In the genomic region with DNA sequence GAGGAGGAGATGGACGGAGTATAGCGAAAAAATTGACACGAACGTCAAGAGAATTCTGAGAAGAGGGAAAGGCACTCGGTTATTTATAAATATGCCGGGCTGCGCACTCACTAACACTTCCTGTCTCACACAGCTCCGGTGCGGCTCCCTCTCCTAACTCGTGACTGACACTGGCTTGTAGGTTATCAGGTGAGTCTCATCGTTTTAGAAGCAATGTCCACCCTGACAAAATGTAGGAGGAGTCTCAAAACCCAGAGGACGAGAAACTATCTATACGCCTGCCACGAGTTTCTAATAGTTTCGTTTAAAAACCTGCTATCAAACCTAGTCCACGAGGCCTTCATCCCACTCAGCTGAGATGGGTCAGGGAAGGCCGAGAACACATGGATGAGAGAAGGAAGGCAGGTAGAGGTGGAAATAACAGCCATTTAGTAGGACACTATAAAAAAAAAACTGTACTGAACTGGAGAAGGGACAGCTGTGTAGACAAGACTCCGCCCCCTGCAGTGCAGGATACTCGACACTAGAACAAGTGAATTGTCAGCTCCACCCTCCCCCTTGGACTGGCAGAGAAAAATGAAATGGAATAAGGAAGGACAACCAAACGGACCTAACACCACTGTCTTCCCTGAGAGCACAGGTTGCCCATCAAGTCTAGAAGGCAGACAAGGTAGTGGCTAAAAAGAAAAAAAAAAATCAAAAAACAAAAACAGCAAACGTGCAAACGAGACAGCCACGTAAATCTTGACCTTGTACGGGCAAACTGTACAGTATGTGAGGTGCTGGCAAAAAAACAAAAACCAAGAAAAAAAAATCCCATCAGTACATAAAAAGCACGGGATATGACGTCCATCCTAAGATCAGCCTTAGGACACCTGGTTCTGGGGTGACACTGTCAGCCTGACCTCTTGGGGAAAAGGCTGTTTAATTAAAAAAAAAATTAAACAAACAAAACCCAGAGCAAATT, we compare ENCODE assay signal across 7 mouse cellular contexts. TPM values are rescaled to one million over a fixed set of nuclear protein-coding genes. Genes with fewer than 3 reads are reported as not detected.
DNase-seq lines count a peak whose midpoint lies in the region; ATAC-seq and TF ChIP-seq lines count a peak whose summit lies in the region.

No protein-coding gene starts in this region.

- H3K27me3 ChIP-seq in embryonic facial prominence, embryonic 14.5 days (replicated peaks; ENCODE audit: control insufficient read depth, insufficient read depth, low read length): no peaks in the 10 kb centered on the region
- H3K27me3 ChIP-seq in hindbrain, embryonic 15.5 days: no peaks in the 10 kb centered on the region
- H3K27me3 ChIP-seq in liver, postnatal 0 days (ENCODE audit: insufficient read depth, low read length): no peaks in the 10 kb centered on the region
- H3K27me3 ChIP-seq in stomach, embryonic 14.5 days (ENCODE audit: control insufficient read depth, insufficient read depth, low read length): no peaks in the 10 kb centered on the region

- 0 out of 2 replicates have a peak overlapping the region, but pooled peaks have one; percentile 32 for H3K9ac ChIP-seq in embryonic facial prominence, embryonic 14.5 days (ENCODE audit: low read depth, low read length)
- H3K9ac ChIP-seq in hindbrain, embryonic 15.5 days: peak overlapping the region; percentile 0; the same call in 1 of the 2 replicates
- H3K9ac ChIP-seq in liver, postnatal 0 days (replicated peaks): 0 out of 2 replicates have a peak overlapping the region, but pooled peaks have one; percentile 23
- no peak overlapping the region for H3K9ac ChIP-seq in stomach, embryonic 14.5 days (replicated peaks; ENCODE audit: low read depth, low read length)

- H3K4me2 ChIP-seq in embryonic facial prominence, embryonic 14.5 days (ENCODE audit: low read depth, low read length): peak overlapping the region; percentile 92
- H3K4me2 ChIP-seq in hindbrain, embryonic 15.5 days: peak overlapping the region; percentile 78
- peak overlapping the region; percentile 88 for H3K4me2 ChIP-seq in liver, postnatal 0 days (ENCODE audit: low read depth, low read length)
- peak overlapping the region; percentile 90 for H3K4me2 ChIP-seq in stomach, embryonic 14.5 days (replicated peaks; ENCODE audit: low read depth, low read length)

- no peak for TF ChIP-seq EP300 in liver, postnatal 0 days (IDR thresholded peaks at IDR 0.05; ENCODE audit: low read depth)

- H3K27ac ChIP-seq in embryonic facial prominence, embryonic 14.5 days (replicated peaks; ENCODE audit: low read depth, low read length): no peak overlapping the region
- H3K27ac ChIP-seq in hindbrain, embryonic 15.5 days (replicated peaks): no peak overlapping the region
- H3K27ac ChIP-seq in liver, postnatal 0 days (ENCODE audit: low read depth): peak overlapping the region; percentile 35; the same call in 1 of the 2 replicates
- no peak overlapping the region for H3K27ac ChIP-seq in stomach, embryonic 14.5 days (ENCODE audit: low read length)

- WGBS in embryonic facial prominence, embryonic 14.5 days: 74% methylated on average over 26 of the region's 26 CpGs
- WGBS in hindbrain, embryonic 15.5 days: 75% methylated on average over 26 of the region's 26 CpGs
- 76% methylated on average over 26 of the region's 26 CpGs for WGBS in liver, postnatal 0 days (ENCODE audit: insufficient replicate concordance)
- 57% methylated on average over 26 of the region's 26 CpGs for WGBS in stomach, embryonic 14.5 days

- H3K9me3 ChIP-seq in embryonic facial prominence, embryonic 14.5 days (ENCODE audit: control insufficient read depth, low read length): no peaks in the 10 kb centered on the region
- no peaks in the 10 kb centered on the region for H3K9me3 ChIP-seq in hindbrain, embryonic 15.5 days
- H3K9me3 ChIP-seq in liver, postnatal 0 days (ENCODE audit: low read length): no peaks in the 10 kb centered on the region
- no peaks in the 10 kb centered on the region for H3K9me3 ChIP-seq in stomach, embryonic 14.5 days (ENCODE audit: control insufficient read depth, low read depth, low read length)

- peaks cover 24% of the 10 kb centered on the region for H3K4me1 ChIP-seq in embryonic facial prominence, embryonic 14.5 days (ENCODE audit: control insufficient read depth, insufficient read depth, low read length)
- peaks cover 50% of the 10 kb centered on the region for H3K4me1 ChIP-seq in hindbrain, embryonic 15.5 days (replicated peaks)
- H3K4me1 ChIP-seq in liver, postnatal 0 days (ENCODE audit: insufficient read depth): peaks cover 30% of the 10 kb centered on the region
- peaks cover 22% of the 10 kb centered on the region for H3K4me1 ChIP-seq in stomach, embryonic 14.5 days (ENCODE audit: control insufficient read depth, insufficient read depth, low read length)

- peak; percentile 41 for DNase-seq in urinary bladder, postnatal 14 days (ENCODE audit: low spot score)
- DNase-seq in urinary bladder, postnatal 4 days (ENCODE audit: low spot score in 2 of 2): no peak
- peak; percentile 65 for DNase-seq in embryonic facial prominence, embryonic 14.5 days (ENCODE audit: low spot score)
- no peak for DNase-seq in liver, postnatal 0 days
- DNase-seq in thymus, postnatal 10 days (ENCODE audit: low spot score in 2 of 2): no peak

- peak overlapping the region; percentile 75 for H3K4me3 ChIP-seq in embryonic facial prominence, embryonic 14.5 days (ENCODE audit: low read depth, low read length)
- H3K4me3 ChIP-seq in hindbrain, embryonic 15.5 days: peak overlapping the region; percentile 82
- peak overlapping the region; percentile 93 for H3K4me3 ChIP-seq in liver, postnatal 0 days (ENCODE audit: low read depth, low read length)
- peak overlapping the region; percentile 76 for H3K4me3 ChIP-seq in stomach, embryonic 14.5 days (ENCODE audit: low read depth, low read length)

- TF ChIP-seq CTCF in liver, postnatal 0 days (IDR thresholded peaks at IDR 0.05; ENCODE audit: low read depth): no peak

- ATAC-seq in embryonic facial prominence, embryonic 14.5 days (ENCODE audit: low read depth): no peak
- ATAC-seq in hindbrain, embryonic 15.5 days (ENCODE audit: low FRiP score, low read depth): no peak
- ATAC-seq in liver, postnatal 0 days: no peak
- ATAC-seq in stomach, embryonic 14.5 days (ENCODE audit: insufficient number of reproducible peaks, insufficient read depth, low FRiP score, low read depth): no peak

- H3K36me3 ChIP-seq in embryonic facial prominence, embryonic 14.5 days (ENCODE audit: control insufficient read depth, insufficient read depth, low read length): peaks cover 79% of the 10 kb centered on the region
- peaks cover 50% of the 10 kb centered on the region for H3K36me3 ChIP-seq in hindbrain, embryonic 15.5 days
- H3K36me3 ChIP-seq in liver, postnatal 0 days (replicated peaks; ENCODE audit: insufficient read depth, low read length): peaks cover 74% of the 10 kb centered on the region
- peaks cover 65% of the 10 kb centered on the region for H3K36me3 ChIP-seq in stomach, embryonic 14.5 days (ENCODE audit: control insufficient read depth, insufficient read depth, low read length)

RNA-seq across cellular contexts. Expression of a gene that starts 3.8 kb away (rescaled TPM):
- 141 and 147 TPM in 2 replicates for polyA plus RNA-seq in embryonic facial prominence, embryonic 14.5 days (2014; fragmentation: Nextera tagmentation; extraction: Ambion mirVana)
- polyA plus RNA-seq in hindbrain, embryonic 15.5 days (2015; fragmentation: Nextera tagmentation; extraction: Ambion mirVana): 102 and 108 TPM in 2 replicates
- 19.0 and 29.6 TPM in 2 replicates for polyA plus RNA-seq in liver, postnatal 0 days (2015; fragmentation: Nextera tagmentation; extraction: Ambion mirVana)
- 149 and 154 TPM in 2 replicates for polyA plus RNA-seq in stomach, embryonic 14.5 days (2014; fragmentation: Nextera tagmentation; extraction: Ambion mirVana)

RNA-seq across cellular contexts. Expression of a gene that starts 53.0 kb away (rescaled TPM):
- polyA plus RNA-seq in embryonic facial prominence, embryonic 14.5 days (2014; fragmentation: Nextera tagmentation; extraction: Ambion mirVana): 46.1 and 56.2 TPM in 2 replicates
- 134 and 138 TPM in 2 replicates for polyA plus RNA-seq in hindbrain, embryonic 15.5 days (2015; fragmentation: Nextera tagmentation; extraction: Ambion mirVana)
- polyA plus RNA-seq in liver, postnatal 0 days (2015; fragmentation: Nextera tagmentation; extraction: Ambion mirVana): 8.4 and 11.3 TPM in 2 replicates
- 77.5 and 82.8 TPM in 2 replicates for polyA plus RNA-seq in stomach, embryonic 14.5 days (2014; fragmentation: Nextera tagmentation; extraction: Ambion mirVana)

Comparison
In these comparisons a context has a peak if more than half of its experiments do, and no peak if none do; other contexts are left out.
1. DNase-seq: peak in urinary bladder, postnatal 14 days (single experiment) and embryonic facial prominence, embryonic 14.5 days (single experiment); none in urinary bladder, postnatal 4 days (0 of 2), liver, postnatal 0 days (single experiment) and thymus, postnatal 10 days (0 of 2).
2. Peak in every context shown above with its lines, with median percentiles within 50 percentile points of each other: H3K4me2 ChIP-seq and H3K4me3 ChIP-seq.